Mouse (Mus musculus) stomach, embryonic 15.5 days (tissue): ENCODE results near the gene Pou2f3. TPM values are rescaled to one million over a fixed set of nuclear protein-coding genes. Genes with fewer than 3 reads are reported as not detected.

Experiments
- ATAC-seq: fragments of 200-750 bp; cut with Nextera tagmentation; 2 replicates; pipeline ENCODE4 v1.8.0; 2017; ENCODE audit warnings: low read depth, moderate number of reproducible peaks, moderate TSS enrichment; ENCODE audit not compliant: insufficient read depth, low FRiP score
- H3K27ac ChIP-seq: fragments of 300-500 bp; sonication (generic); 2 replicates; pipeline ENCODE4 v1.5.1; 2015; ENCODE audit warnings: mild to moderate bottlenecking, inconsistent platforms
- H3K27me3 ChIP-seq: fragments of 300-500 bp; sonication (generic); replicated peaks from 2 replicates; pipeline ENCODE4 v1.6.1; 2015; ENCODE audit warnings: inconsistent platforms
- H3K36me3 ChIP-seq: fragments of 300-500 bp; sonication (generic); 2 replicates; pipeline ENCODE4 v1.6.1; 2015; ENCODE audit warnings: inconsistent platforms
- H3K4me1 ChIP-seq: fragments of 300-500 bp; sonication (generic); 2 replicates; pipeline ENCODE4 v1.6.1; 2015; ENCODE audit warnings: inconsistent platforms
- H3K4me2 ChIP-seq: fragments of 300-500 bp; sonication (generic); 2 replicates; pipeline ENCODE4 v1.6.1; 2015; ENCODE audit warnings: mild to moderate bottlenecking, inconsistent platforms
- H3K4me3 ChIP-seq: fragments of 300-500 bp; sonication (generic); replicated peaks from 2 replicates; pipeline ENCODE4 v1.5.1; 2015; ENCODE audit warnings: inconsistent platforms
- H3K9ac ChIP-seq: fragments of 300-500 bp; sonication (generic); 2 replicates; pipeline ENCODE4 v1.6.1; 2015; ENCODE audit warnings: inconsistent platforms
- H3K9me3 ChIP-seq: fragments of 300-500 bp; sonication (generic); 2 replicates; pipeline ENCODE4 v1.6.1; 2016; ENCODE audit warnings: inconsistent platforms
- WGBS: fragments of 180-500 bp; shearing (Covaris S2); methylation state at CpG from one replicate; pipeline ENCODE4 v1.1.7; 2015; 5-methylcytosine and 5-hydroxymethylcytosine counted together
- polyA plus RNA-seq: library from polyadenylated mRNA; unstranded; fragments of >200 nt; fragmentation: Nextera tagmentation; extraction: Ambion mirVana; gene quantifications from 2 replicates; pipeline ENCODE4 v1.2.1, GENCODE M21; 2015

Pou2f3 gene
- polyA plus RNA-seq, 1 experiment from 2014 or later = 0.54 TPM

- WGBS = 82% methylated on average over 4 of the region's 4 CpGs
- H3K4me1 ChIP-seq = peaks cover 5% of the 10 kb centered on the region; the same call in 1 of the 2 replicates
Observed at GRCm38 (mm10) chr9:43094828-43095227, 115.3 kb downstream of the Pou2f3 start.

GRCm38 (mm10) chr9:43093803-43094202, 116.4 kb downstream of the Pou2f3 start:
- ATAC-seq = no peak

More at GRCm38 (mm10) chr9:43094828-43095227, 115.3 kb downstream of the Pou2f3 start:
- no peak for ATAC-seq
- H3K9me3 ChIP-seq = no peaks in the 10 kb centered on the region
- H3K27me3 ChIP-seq = no peaks in the 10 kb centered on the region
- no peak overlapping the region for H3K9ac ChIP-seq
- H3K4me2 ChIP-seq = no peak overlapping the region
- H3K36me3 ChIP-seq = no peaks in the 10 kb centered on the region
- H3K27ac ChIP-seq = no peak overlapping the region
- no peak overlapping the region for H3K4me3 ChIP-seq

DNA sequence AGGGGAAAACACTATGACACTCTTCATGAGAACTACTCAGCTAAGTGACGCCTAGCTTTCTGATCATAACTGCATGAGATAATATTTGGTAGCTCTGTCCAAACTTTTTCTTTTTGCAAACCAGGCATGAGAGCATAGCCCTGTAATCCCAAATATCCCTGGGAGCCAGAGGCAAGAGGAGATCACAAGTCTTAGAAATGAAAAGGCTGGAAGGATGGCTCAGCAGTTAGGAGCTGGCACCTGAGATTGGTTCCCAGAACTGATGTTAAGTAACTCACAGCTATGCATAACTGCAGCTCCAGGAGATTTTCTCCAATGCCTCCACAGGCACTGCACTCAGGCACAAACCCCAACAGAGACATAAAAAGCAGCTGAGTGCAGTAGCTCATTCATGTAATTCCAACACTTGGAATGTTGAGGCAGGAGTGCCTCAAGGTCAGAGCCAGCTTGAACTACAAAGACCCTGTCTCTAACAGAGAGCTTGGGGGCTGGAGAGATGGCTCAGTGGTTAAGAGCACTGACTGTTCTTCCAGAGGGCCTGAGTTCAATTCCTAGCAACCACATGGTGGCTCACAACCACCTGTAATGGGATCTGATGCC, 124.4 kb downstream of the Pou2f3 start:
- Histone ChIP-seq H3K4me3 (no peak overlapping the region), H3K9ac (no peak overlapping the region), H3K27ac (no peak overlapping the region), H3K36me3 (no peaks in the 10 kb centered on the region), H3K27me3 (no peaks in the 10 kb centered on the region), H3K4me1 (peaks cover 6% of the 10 kb centered on the region; the same call in 1 of the 2 replicates), H3K4me2 (no peak overlapping the region), H3K9me3 (no peaks in the 10 kb centered on the region)
- WGBS = 75% methylated on average over 1 of the region's 1 CpGs
- no peak for ATAC-seq

More at GRCm38 (mm10) chr9:43093803-43094202, 116.4 kb downstream of the Pou2f3 start:
- H3K4me1 ChIP-seq = peaks cover 5% of the 10 kb centered on the region; the same call in 1 of the 2 replicates
- no peak overlapping the region for H3K27ac ChIP-seq
- H3K9ac ChIP-seq = no peak overlapping the region
- H3K4me2 ChIP-seq = no peak overlapping the region
- H3K9me3 ChIP-seq = no peaks in the 10 kb centered on the region
- WGBS = 62% methylated on average over 3 of the region's 3 CpGs
- H3K27me3 ChIP-seq = no peaks in the 10 kb centered on the region
- H3K4me3 ChIP-seq = no peak overlapping the region
- no peaks in the 10 kb centered on the region for H3K36me3 ChIP-seq

DNA sequence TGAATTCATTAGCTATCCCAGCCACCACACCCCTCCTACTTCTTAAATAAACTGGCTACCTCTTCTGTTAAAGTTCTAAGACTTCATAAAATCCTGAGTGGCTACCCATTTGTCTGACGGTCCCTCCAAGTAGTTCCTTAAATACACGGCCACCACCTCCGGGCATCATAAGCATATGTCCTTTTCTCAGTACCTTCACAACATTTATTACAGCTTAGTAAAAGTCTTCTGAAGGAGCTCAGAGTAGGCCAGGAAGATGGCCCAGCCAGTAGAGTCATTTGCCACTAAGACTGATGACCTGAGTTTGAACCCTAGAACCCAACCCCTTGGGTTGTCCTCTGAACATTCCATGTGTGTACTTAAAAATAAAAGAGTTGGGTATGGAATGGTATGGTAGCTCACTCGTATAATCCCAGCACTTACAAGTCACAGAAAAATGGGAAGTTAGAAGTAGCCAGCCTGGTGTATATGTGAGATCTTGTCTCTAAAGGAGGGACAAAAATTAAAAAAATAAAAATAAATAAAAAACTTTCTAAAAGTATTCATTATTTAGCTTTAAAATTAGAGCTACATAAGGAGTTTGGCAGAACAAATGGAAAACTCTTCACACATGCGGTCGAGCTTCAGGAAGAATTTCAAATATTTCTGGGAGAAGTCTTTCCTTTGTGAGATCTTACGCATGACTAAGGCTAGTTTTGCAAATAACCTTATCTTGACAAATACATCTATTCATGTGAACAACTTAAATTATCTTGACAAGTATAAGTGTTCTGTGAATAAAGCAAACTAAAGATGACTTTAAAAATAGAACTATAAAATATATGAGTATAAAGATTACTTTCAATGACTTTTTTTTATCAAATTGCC, 125.4 kb downstream of the Pou2f3 start:
- no peak for ATAC-seq
- Histone ChIP-seq H3K9ac (no peak overlapping the region), H3K4me1 (peaks cover 10% of the 10 kb centered on the region), H3K4me3 (no peak overlapping the region), H3K27ac (no peak overlapping the region), H3K9me3 (no peaks in the 10 kb centered on the region), H3K27me3 (no peaks in the 10 kb centered on the region), H3K4me2 (no peak overlapping the region), H3K36me3 (no peaks in the 10 kb centered on the region)
- 59% methylated on average over 7 of the region's 7 CpGs for WGBS

GRCm38 (mm10) chr9:43083441-43084055, 126.6 kb downstream of the Pou2f3 start:
- Histone ChIP-seq H3K27ac (no peak overlapping the region), H3K4me1 (peaks cover 10% of the 10 kb centered on the region), H3K36me3 (no peaks in the 10 kb centered on the region), H3K4me3 (no peak overlapping the region), H3K9ac (no peak overlapping the region), H3K27me3 (no peaks in the 10 kb centered on the region), H3K4me2 (no peak overlapping the region), H3K9me3 (no peaks in the 10 kb centered on the region)
- ATAC-seq = no peak
- 52% methylated on average over 7 of the region's 7 CpGs for WGBS

DNA sequence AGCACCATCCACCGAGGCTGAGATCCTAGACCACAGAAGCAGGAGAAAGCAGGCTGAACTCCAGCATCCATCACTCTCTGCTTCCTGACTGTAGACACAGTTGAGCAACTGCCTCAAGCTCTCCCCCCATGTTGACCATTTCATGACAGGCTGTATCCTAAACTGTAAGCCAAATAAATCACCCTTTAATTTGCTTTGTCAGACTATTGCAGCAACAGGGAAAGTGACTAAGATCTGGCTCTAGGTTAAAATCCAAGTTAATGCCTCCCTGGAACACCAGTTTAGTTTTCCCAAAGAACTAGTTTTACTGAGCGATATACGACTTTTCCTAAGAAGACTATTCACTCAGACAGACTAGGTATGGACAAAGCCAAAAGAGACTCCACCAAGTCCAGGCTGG, 131.5 kb downstream of the Pou2f3 start:
- no peak for ATAC-seq
- Histone ChIP-seq H3K4me1 (peaks cover 3% of the 10 kb centered on the region; the same call in 1 of the 2 replicates), H3K9ac (no peak overlapping the region), H3K9me3 (no peaks in the 10 kb centered on the region), H3K4me3 (no peak overlapping the region), H3K27ac (no peak overlapping the region), H3K36me3 (no peaks in the 10 kb centered on the region), H3K27me3 (no peaks in the 10 kb centered on the region), H3K4me2 (no peak overlapping the region)
- WGBS = 78% methylated on average over 3 of the region's 3 CpGs

DNA sequence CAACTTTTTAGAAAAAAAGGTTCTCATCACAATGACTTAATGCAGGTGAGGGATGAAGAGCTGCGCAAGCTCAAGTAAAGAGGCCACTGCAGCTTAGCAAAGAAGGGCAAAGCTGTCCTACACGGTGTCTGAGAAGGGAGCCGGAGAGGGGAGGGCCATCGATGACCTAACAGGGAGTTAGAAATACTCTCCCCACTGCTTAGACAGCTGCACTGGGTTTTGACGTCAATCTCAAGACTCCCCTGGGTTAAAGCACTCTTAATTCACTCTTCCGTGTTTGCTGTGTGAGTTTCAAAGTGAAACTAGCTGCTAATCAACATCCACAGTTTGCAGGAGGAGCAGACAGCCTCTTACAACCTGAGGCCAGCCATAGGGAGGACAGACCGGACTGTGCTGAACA, 134.0 kb downstream of the Pou2f3 start:
- Histone ChIP-seq H3K9me3 (no peaks in the 10 kb centered on the region), H3K27me3 (no peaks in the 10 kb centered on the region), H3K4me2 (no peak overlapping the region), H3K27ac (no peak overlapping the region), H3K36me3 (no peaks in the 10 kb centered on the region), H3K4me1 (peaks cover 8% of the 10 kb centered on the region), H3K4me3 (no peak overlapping the region), H3K9ac (no peak overlapping the region)
- WGBS = 65% methylated on average over 7 of the region's 7 CpGs
- no peak for ATAC-seq

DNA sequence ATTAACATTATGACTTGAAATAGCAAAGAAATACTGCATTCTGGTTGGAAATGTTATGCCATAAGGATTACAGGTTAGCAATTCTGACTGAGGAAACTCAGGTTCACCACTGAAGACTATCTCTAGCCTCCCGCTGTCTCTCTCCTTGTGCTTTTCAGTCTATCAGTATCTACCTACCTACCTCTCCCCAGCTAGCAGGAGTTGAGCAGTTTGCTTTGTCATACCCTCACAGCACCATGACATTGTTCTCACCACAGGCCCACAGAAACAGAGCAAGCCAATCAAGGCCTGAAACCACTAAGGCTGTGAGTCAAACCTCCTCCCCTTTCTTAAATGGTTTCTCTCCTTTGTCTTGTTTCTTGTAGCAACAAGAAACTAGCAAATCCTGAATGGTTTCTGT, 135.6 kb downstream of the Pou2f3 start:
- Histone ChIP-seq H3K9me3 (no peaks in the 10 kb centered on the region), H3K4me2 (no peak overlapping the region), H3K27ac (no peak overlapping the region), H3K27me3 (no peaks in the 10 kb centered on the region), H3K4me1 (peaks cover 6% of the 10 kb centered on the region), H3K4me3 (no peak overlapping the region), H3K9ac (no peak overlapping the region), H3K36me3 (no peaks in the 10 kb centered on the region)
- no peak for ATAC-seq
- WGBS = 79% methylated on average over 1 of the region's 1 CpGs

Other genes with a start within 250 kb of the Pou2f3 start
- gene Arhgef12, start 103.1 kb downstream of the Pou2f3 start, polyA plus RNA-seq = 12.5 and 14.0 TPM in 2 replicates
- gene Tmem136, start 93.8 kb downstream of the Pou2f3 start, polyA plus RNA-seq = 3.6 and 4.9 TPM in 2 replicates
- gene Oaf, start 29.5 kb upstream of the Pou2f3 start, polyA plus RNA-seq = 60.6 and 65.7 TPM in 2 replicates
- gene Trim29, start 100.5 kb upstream of the Pou2f3 start, polyA plus RNA-seq = 22.3 and 37.0 TPM in 2 replicates